Mouse (Mus musculus) adrenal gland, postnatal 14 days (tissue): ENCODE data around the gene Gm49395. TPM values are rescaled to one million over a fixed set of nuclear protein-coding genes. Genes with fewer than 3 reads are reported as not detected.

ENCODE experiments used
- DNase-seq: peaks from one replicate; pipeline ENCODE4 v3.0.0; 2021; ENCODE audit warnings: mixed read lengths
- long read RNA-seq, 2 experiments: library from polyadenylated mRNA; stranded (forward); transcript quantifications; one replicate each; pipeline ENCODE4 v2.0.0; 2021
- total RNA-seq: library from RNA; stranded (reverse); gene quantifications from 2 replicates; pipeline ENCODE4 v1.2.3, GENCODE M21; 2021

Gm49395 gene
- 7.0 and 14.0 TPM in 2 replicates for total RNA-seq
- long read RNA-seq, experiment 1, partial matches to known transcripts, result 0 of 3 reads
- long read RNA-seq, experiment 1, other reads (novel, unspliced or antisense), result 1 of 3 reads
- long read RNA-seq, experiment 2, partial matches to known transcripts, result 0 of 4 reads
- long read RNA-seq, experiment 2, other reads (novel, unspliced or antisense), result 2 of 4 reads

DNA sequence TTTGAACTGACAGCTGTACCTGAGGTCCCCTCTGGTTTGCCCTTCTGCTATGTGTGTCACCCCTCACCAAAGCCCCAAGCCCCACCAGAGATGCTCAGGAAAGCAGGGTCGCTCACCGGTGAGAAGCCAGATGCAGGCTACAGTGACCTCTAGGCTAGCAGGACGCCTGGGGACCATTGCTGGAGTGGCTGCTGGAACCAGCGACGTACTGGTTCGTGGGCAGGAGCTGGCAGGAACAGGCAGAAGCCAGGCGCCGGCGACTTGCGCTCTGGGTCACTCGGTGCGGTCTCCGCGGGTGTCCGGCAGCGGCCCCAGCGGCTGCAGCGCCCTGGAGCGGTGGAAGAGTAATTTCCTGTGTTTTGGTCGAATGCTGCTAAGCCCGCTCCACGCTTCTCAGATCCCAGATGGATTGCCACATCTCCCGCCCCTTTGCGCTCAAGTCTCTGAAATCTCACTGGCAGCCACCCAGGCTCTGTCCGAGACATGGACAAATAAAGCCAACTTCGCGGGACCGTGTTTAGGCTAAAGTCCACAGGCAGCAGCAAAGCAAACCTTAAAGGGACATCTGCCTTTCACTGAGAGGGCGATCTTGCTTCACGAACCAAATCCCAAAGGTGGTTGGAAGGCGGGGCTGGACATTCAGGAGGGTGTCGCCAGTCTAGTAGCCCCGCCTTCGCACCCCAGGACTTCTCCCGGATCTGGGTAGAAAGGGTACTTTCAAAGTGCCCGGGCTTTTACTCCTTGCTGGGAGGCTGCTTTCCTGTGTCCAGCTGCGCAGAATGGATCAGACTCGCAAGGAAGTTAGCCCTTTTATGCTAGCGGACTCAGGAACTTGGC is at the start of gene Gm49395, which contains the start of gene Itga1:
Gene Gm49395, minus strand, starts transcription at position 567 of the 837 bp plus-strand sequence.
Gene Itga1, minus strand, starts transcription at position 610 of the 837 bp plus-strand sequence.
- DNase-seq, result peak; percentile 89

- no peak for DNase-seq
Observed at GRCm38 (mm10) chr13:115150602-115151001, 48.9 kb upstream of the Gm49395 start.

GRCm38 (mm10) chr13:115149849-115150248 is 48.1 kb upstream of the Gm49395 start:
- no peak for DNase-seq

DNA sequence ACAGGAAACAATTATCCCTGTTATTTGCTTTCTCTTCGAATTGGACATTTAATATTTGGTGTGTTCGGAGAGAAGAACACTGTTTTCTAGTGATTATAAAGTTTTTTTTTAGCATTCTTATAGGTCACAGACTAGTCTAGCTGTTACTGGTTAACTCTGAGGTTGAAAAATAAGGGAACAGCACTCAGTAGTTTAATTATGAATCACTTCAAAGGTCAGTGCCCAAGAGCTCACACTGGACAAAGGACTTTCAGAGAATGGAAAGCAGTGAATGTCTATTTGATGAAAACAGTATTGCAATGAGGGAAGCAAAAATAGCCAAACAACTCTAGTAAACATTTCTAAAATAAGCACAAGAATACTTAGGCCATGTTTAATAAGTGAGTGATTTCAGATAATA is 41.9 kb upstream of the Gm49395 start:
- DNase-seq, result no peak

- DNase-seq, result no peak
Observed at GRCm38 (mm10) chr13:115142066-115142465, 40.3 kb upstream of the Gm49395 start.

DNA sequence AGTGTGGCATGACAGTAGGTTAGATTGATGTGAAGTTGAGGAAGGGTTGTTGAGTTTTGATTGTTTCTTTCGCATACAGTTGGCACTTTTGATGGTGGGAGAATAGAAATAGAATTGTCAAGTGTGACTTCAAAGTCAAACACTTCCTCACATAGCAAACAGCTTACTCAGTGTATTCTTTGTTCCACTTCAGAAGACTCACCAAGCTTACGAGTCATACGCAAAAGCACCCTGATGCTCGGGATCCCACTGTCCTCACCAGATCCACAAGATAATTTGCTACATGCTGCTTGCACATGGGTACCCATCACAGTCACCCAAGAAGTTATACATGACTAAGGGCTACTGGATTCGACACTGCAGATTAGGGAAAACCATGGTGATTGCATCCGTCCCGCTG is 36.8 kb upstream of the Gm49395 start:
- DNase-seq, result no peak

DNA sequence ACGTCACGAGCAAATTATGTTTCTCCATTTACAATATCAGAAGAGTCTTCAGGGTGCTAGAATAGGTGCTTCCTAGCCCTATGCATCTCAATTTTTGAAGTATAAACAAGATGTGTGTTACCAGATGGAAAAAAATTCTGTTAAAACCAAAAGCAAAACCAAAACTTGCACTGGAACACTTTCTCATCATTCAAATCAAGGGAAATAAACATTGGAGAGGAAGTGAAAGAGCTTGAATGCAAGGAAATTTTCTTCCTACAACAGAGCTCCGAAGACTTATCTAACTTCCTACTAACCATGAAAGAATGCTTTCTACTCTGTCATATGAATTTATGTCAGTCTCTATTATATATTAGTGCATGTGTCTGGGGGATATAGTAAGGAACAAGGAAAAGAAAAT is 35.0 kb upstream of the Gm49395 start:
- no peak for DNase-seq

DNA sequence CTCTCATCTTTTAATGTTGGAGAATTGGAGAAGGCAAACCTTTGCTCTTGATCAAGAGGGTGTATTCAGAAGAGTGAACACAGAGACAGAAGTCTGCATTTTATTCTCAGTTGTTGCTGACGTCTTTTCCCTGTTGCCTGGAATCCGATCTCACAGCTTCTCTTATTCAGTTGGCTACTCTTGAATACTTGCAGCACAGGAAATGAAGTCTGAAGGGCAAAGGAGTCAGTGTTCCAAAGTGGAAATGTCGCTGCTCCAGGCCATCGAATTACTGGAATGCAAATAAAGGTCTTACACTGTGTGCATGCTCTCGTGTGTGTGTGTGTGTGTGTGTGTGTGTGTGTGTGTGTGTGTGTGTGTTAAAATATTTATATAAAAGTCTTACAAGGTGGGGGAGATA is 30.7 kb upstream of the Gm49395 start:
- DNase-seq, result no peak

GRCm38 (mm10) chr13:115131381-115131780 is 29.7 kb upstream of the Gm49395 start:
- no peak for DNase-seq

GRCm38 (mm10) chr13:115130035-115130434 is 28.3 kb upstream of the Gm49395 start:
- DNase-seq, result no peak

GRCm38 (mm10) chr13:115127826-115128225 is 26.1 kb upstream of the Gm49395 start:
- no peak for DNase-seq

DNA sequence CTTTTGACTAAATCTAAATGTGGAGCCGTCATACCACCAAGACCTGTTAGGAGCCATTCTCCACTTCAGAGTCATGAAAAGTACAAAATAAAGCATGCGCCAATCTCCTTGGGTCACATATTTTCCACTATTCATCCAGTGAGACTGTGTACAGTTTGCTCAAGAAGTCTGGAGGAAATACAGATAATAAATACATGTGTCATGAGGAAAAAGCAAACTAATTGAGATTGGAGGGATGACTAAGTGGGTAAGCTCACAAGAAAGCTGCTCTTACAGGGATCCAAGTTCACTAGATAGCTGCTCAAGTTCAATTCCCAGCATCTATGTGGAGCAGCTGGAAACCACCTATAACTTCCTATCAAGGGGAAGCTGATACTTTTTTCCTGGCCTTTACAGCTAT is 24.8 kb upstream of the Gm49395 start:
- no peak for DNase-seq

GRCm38 (mm10) chr13:115125130-115125529 is 23.4 kb upstream of the Gm49395 start:
- DNase-seq, result no peak

GRCm38 (mm10) chr13:115124521-115124920 is 22.8 kb upstream of the Gm49395 start:
- DNase-seq, result peak; percentile 79

DNA sequence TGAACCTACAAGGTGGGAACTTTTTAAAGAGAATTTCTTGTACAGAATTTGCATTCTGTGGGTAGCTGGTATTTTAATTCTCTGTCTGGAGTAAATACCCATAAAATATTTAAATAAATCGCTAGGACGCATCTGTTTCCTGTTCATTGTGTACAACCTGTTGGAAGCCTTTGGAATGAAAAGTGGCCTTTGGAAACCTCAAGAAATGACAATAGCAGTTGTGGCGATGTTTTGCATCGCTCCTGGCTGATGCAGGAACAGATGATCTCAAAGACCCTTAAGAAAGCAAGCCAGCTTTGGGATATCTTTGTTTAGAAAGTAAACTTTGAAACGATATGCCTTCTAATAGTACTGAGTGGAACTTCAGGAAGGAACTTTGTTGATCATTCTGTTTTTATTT is 17.0 kb upstream of the Gm49395 start:
- no peak for DNase-seq

DNA sequence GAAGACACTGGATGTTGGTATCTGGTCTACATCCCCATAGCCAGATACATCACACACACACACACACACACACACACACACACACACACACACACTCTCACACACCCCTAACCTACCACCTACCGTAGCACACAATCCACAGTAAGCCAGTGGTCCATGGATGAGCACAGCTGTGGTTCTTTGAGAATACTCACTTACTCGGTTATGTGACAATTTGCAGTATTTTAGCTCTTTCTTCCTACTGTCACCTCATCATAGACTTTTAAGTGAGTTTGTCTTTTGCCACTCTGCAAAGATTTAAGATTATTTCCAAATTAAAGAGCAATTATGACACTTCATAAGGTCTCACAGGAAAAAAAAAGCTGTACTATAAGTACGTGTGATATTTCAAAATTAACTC is 16.5 kb upstream of the Gm49395 start:
- no peak for DNase-seq

DNA sequence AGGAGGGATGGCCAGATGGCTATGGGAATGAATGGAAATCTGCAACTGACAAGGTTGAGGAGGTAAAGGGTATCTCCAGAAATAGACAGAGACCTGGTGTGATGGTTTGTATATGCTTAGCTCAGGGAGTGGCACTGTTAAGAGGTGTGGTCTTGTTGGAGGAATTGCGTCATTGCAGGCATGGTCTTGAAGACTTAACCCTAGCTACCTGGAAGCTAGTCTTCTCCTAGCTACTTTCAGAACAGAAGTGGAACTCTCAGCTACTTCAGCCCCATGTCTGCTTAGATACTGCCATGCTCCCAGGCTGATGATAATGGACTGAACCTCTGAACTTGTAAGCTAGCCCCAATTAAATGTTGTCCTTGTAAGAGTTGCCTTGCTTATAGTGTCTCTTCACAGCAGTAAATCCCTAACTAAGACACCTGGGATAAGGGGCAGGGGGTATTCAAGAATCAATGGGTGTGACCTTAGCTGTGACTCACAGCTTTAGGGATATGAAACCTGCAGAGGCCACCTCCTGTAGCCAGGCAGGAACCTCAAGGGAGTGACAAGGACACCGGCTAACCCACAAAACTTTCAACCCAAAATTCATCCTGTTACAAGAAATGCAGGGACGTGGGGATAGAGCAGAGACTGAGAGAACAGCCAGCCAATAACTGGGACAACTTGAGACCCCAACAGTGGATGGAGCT is 15.4 kb upstream of the Gm49395 start:
- no peak for DNase-seq

GRCm38 (mm10) chr13:115109628-115110027 is 7.9 kb upstream of the Gm49395 start:
- no peak for DNase-seq

DNA sequence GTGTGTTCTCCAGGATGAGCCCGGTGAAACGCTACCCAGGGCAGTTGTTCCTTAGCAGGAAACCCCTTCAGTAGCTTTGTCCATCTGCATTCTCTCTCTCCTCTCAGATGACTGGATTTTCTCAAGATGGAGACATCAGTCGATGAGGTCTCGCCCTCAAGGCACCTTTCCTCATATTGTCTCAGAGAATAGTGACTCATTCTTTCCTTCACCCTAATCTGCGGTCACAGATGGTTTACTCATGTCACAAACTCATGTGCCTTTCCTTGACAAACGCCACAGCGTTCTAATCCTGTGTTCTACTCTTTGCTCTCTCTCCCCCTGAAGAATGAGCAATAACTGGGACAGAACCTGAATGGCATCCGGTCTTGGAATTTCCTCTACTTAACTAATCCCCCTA is 5.7 kb upstream of the Gm49395 start:
- DNase-seq, result no peak

- no peak for DNase-seq
Observed at GRCm38 (mm10) chr13:115106183-115106582, 4.5 kb upstream of the Gm49395 start.

DNA sequence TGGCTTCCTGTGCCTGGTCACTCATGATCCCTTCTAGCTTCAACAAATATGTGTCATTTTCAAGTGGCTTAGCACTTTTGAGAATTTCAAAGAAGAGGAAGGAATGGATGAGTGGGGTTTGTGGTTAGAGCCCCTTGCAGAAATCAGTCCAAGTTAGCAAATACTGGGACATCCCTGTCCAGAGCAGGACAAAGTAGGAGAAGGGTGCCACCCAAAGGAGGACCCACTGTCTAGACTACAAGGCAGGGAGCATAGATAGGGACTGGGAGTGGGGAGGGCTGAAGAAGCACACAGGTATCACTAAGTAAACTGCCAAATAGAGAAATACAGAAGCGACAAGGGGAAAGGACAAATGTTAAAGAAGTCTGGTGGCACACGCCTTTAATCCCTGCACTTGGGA is 1.0 kb upstream of the Gm49395 start:
- no peak for DNase-seq

DNA sequence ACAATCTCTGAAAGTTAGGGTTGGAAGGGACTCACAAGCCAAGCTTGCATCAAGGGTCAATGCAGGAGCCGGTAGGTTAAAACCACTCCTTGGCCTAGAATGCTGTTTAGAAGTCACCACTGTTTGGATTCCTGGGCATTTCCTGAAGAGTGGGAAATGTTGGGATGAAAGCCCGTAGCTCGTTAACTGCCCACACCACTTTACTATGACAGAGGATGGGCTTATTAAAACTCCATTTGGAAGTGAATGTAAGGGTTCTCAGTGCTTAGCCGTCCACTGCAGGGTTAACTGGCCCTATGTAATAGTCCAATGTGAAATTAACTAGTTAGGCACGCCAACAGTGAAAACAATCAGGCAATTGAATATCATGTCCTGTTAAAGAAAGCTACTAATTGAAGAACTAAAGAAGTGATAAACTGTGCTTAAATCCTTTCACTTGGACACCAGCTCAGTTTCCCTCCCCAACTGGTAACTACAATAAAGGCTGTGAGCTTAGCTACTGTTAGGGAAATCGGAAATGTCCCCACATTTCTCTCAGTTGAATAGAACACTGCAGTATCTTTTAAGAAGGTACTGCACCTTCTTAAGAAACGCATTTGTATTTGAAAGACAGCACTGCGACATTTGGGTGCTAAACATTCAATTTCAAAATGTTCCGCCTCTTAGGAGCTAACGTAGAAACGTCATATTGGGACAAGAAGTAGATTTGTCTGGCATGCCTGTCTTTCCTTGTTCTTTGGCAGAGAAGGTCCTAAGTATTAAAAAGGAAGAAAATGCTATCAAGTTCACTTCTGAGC is 1.1 kb downstream of the Gm49395 start:
- no peak for DNase-seq
